Mouse (Mus musculus) c-Kit-positive CD71-positive TER-119-negative erythroid progenitor cells, embryonic 14.5 days (primary cell): Measurements from ENCODE around the gene Mon1b.

Experiments
- DNase-seq: peaks from one replicate; pipeline ENCODE4 v3.0.0-alpha.2; 2013; ENCODE audit warnings: low read depth

Gene Mon1b

GRCm38 (mm10) chr8:113673300-113673699 lies 37.9 kb downstream of the Mon1b start:
- DNase-seq = no peak

DNA sequence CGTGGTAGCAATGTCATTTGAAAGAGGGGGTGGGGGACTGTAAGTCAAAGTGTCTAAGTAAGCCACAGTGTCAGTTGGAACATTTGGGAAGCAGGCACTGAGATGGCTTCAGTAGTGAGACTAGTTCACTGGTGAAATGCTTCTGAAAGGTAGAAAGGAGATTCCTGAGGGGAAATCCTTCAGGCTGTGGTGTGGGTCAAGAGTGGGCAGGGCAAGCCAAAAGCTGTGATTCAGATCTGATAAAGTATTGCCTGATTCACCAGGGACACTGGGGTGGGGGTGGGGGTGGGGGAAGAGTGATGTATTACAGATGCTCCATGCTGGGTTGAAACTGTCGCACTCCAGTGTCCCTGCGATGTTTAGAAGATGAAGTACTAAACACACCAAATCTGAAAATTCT lies 39.2 kb downstream of the Mon1b start:
- no peak for DNase-seq

GRCm38 (mm10) chr8:113675281-113675680 lies 39.9 kb downstream of the Mon1b start:
- DNase-seq = no peak

GRCm38 (mm10) chr8:113676811-113677210 lies 41.4 kb downstream of the Mon1b start:
- no peak for DNase-seq

DNA sequence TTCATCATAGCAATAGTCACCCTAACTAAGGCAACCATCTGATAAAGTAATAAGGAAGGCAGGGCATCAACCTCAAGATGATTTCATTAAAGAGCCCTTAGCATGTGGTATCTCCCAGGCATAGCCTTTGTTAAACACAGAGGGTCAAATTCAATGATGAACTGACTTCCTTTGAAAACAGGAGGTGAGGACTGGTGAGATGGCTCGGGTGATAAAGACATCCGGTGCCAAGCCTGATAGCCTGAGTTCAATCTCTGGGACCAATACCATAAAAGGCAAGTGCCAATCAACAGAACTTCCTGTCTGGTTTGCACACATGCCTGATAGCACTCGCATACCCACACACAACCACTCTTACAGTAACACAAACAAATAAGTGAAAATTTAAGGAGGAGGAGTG lies 44.0 kb downstream of the Mon1b start:
- no peak for DNase-seq

GRCm38 (mm10) chr8:113687889-113688542 lies 52.6 kb downstream of the Mon1b start:
- no peak for DNase-seq

GRCm38 (mm10) chr8:113688543-113688915 lies 53.1 kb downstream of the Mon1b start:
- no peak for DNase-seq

- no peak for DNase-seq
These were observed 56.4 kb downstream of the Mon1b start for GRCm38 (mm10) chr8:113691622-113692343.
